Mouse (Mus musculus) liver, postnatal 0 days (tissue): ENCODE results near the gene Sar1b.

Experiments
- CTCF ChIP-seq: sonication (generic); IDR thresholded peaks from 2 replicates; pipeline ENCODE4 v1.5.1; 2016; ENCODE audit warnings: antibody characterized with exemption, low read depth
- EP300 ChIP-seq: IDR thresholded peaks from 2 replicates; pipeline ENCODE4 v1.6.1; 2016; ENCODE audit warnings: antibody characterized with exemption, low read depth, mild to moderate bottlenecking

GRCm38 (mm10) chr11:51763213-51763907 lies at the start of gene Sar1b, which contains the start of gene Sec24a:
- TF ChIP-seq CTCF (peak; percentile 47), EP300 (peak; percentile 12; the same call in 1 of the 2 replicates)
